Mouse (Mus musculus) heart, postnatal 10 days (tissue): ENCODE measurements around the gene Nfib. TPM values are rescaled to one million over a fixed set of nuclear protein-coding genes. Genes with fewer than 3 reads are reported as not detected.

Experiments used
- DNase-seq, 2 experiments: peaks; one replicate each; pipeline ENCODE4 v3.0.0; 2021
- intact Hi-C: fragments of 180-260 bp; cut with DNase I; formaldehyde crosslinking; loops from one replicate; pipeline ENCODE4 v1.15.1; 2025
- total RNA-seq, 2 experiments: library from RNA; stranded (reverse); gene quantifications; 2 replicates each; pipeline ENCODE4 v1.2.3; 2021

Nfib gene
- total RNA-seq, 2 experiments from 2014 or later = 177 to 181 TPM

GRCm38 (mm10) chr4:82504284-82505120, 201.0 kb downstream of the Nfib start:
- DNase-seq = peak; percentile 64 to 65
- intact Hi-C loops = loop anchor here (2.0 to 10.0 kb wide), 6 partner anchors 62 to 940 kb away; no protein-coding TSS in a partner anchor

- intact Hi-C loops = loop anchor here (2.0 to 10.0 kb wide), 4 partner anchors 61 to 939 kb away; no protein-coding TSS in a partner anchor
- no peak for DNase-seq
Observed at GRCm38 (mm10) chr4:82504015-82504283, 201.6 kb downstream of the Nfib start.

- DNase-seq = no peak
- intact Hi-C loops = loop anchor here (2.0 to 10.0 kb wide), 4 partner anchors 61 to 939 kb away; no protein-coding TSS in a partner anchor
Observed at GRCm38 (mm10) chr4:82503274-82504014, 202.1 kb downstream of the Nfib start.

- no peak for DNase-seq
- intact Hi-C loops = loop anchor here (5.0 to 10.0 kb wide), 3 partner anchors 100 to 938 kb away; no protein-coding TSS in a partner anchor
Observed at GRCm38 (mm10) chr4:82502611-82503010, 202.9 kb downstream of the Nfib start.

GRCm38 (mm10) chr4:82502012-82502411, 203.5 kb downstream of the Nfib start:
- DNase-seq = no peak
- intact Hi-C loops = loop anchor here (5.0 to 10.0 kb wide), 3 partner anchors 100 to 937 kb away; no protein-coding TSS in a partner anchor

GRCm38 (mm10) chr4:82500578-82501098, 204.9 kb downstream of the Nfib start:
- intact Hi-C loops = loop anchor here (2.0 to 10.0 kb wide), 5 partner anchors 34 to 936 kb away; no protein-coding TSS in a partner anchor

GRCm38 (mm10) chr4:82499725-82500577, 205.6 kb downstream of the Nfib start:
- DNase-seq = peak; percentile 40 to 42
- intact Hi-C loops = loop anchor here (2.0 to 10.0 kb wide), 5 partner anchors 33 to 935 kb away; no protein-coding TSS in a partner anchor

More at GRCm38 (mm10) chr4:82500578-82501098, 204.9 kb downstream of the Nfib start:
- peak in 1 of 2 experiments; percentile 38 for DNase-seq

GRCm38 (mm10) chr4:82499238-82499637, 206.3 kb downstream of the Nfib start:
- intact Hi-C loops = no loop called here
- DNase-seq = peak; percentile 67

- DNase-seq = peak; percentile 61 to 67
- intact Hi-C loops = no loop called here
Observed at GRCm38 (mm10) chr4:82497671-82498631, 207.6 kb downstream of the Nfib start.

- intact Hi-C loops = no loop called here
- DNase-seq = peak; percentile 43 to 44
Observed at GRCm38 (mm10) chr4:82497141-82497566, 208.4 kb downstream of the Nfib start.

- intact Hi-C loops = no loop called here
- DNase-seq = no peak
Observed at GRCm38 (mm10) chr4:82496383-82496782, 209.2 kb downstream of the Nfib start.

- DNase-seq = no peak
- intact Hi-C loops = no loop called here
Observed at GRCm38 (mm10) chr4:82495605-82496004, 209.9 kb downstream of the Nfib start.

- intact Hi-C loops = no loop called here
- DNase-seq = no peak
Observed at GRCm38 (mm10) chr4:82494829-82495228, 210.7 kb downstream of the Nfib start.

GRCm38 (mm10) chr4:82494424-82494823, 211.1 kb downstream of the Nfib start:
- intact Hi-C loops = no loop called here
- no peak for DNase-seq

GRCm38 (mm10) chr4:82493865-82494264, 211.7 kb downstream of the Nfib start:
- intact Hi-C loops = no loop called here
- no peak for DNase-seq

GRCm38 (mm10) chr4:82493363-82493762, 212.2 kb downstream of the Nfib start:
- intact Hi-C loops = no loop called here
- no peak for DNase-seq

- peak in 1 of 2 experiments; percentile 49 for DNase-seq
- intact Hi-C loops = no loop called here
Observed at GRCm38 (mm10) chr4:82492737-82493136, 212.8 kb downstream of the Nfib start.

- intact Hi-C loops = no loop called here
- DNase-seq = no peak
Observed at GRCm38 (mm10) chr4:82489939-82490338, 215.6 kb downstream of the Nfib start.

- DNase-seq = no peak
- intact Hi-C loops = no loop called here
Observed at GRCm38 (mm10) chr4:82485910-82486309, 219.6 kb downstream of the Nfib start.
